Mouse (Mus musculus) myocyte (in vitro differentiated cells): ENCODE measurements around the gene Vax1.

Experiments used
- CEBPB ChIP-seq: IDR thresholded peaks from 2 replicates; pipeline ENCODE4 v1.6.1; 2011; ENCODE audit warnings: mild to moderate bottlenecking, moderate library complexity; ENCODE audit not compliant: poor library complexity, insufficient read depth, severe bottlenecking
- E2F4 ChIP-seq: IDR thresholded peaks from one replicate; pipeline ENCODE4 v1.6.1; 2011; ENCODE audit warnings: mild to moderate bottlenecking, control low read depth, moderate library complexity; ENCODE audit not compliant: insufficient read depth
- MAX ChIP-seq: IDR thresholded peaks from one replicate; pipeline ENCODE4 v1.6.1; 2011; ENCODE audit warnings: low read depth, mild to moderate bottlenecking, control low read depth
- POLR2A ChIP-seq: IDR thresholded peaks from one replicate; pipeline ENCODE4 v1.6.1; 2011; ENCODE audit warnings: low read depth, mild to moderate bottlenecking, control low read depth, moderate library complexity; ENCODE audit not compliant: insufficient read length
- SRF ChIP-seq: IDR thresholded peaks from one replicate; pipeline ENCODE4 v1.6.1; 2011; ENCODE audit warnings: low read depth; ENCODE audit not compliant: control insufficient read depth, insufficient read length
- USF1 ChIP-seq: IDR thresholded peaks from one replicate; pipeline ENCODE4 v1.6.1; 2011; ENCODE audit warnings: low read depth, mild to moderate bottlenecking, control low read depth, moderate library complexity

DNA sequence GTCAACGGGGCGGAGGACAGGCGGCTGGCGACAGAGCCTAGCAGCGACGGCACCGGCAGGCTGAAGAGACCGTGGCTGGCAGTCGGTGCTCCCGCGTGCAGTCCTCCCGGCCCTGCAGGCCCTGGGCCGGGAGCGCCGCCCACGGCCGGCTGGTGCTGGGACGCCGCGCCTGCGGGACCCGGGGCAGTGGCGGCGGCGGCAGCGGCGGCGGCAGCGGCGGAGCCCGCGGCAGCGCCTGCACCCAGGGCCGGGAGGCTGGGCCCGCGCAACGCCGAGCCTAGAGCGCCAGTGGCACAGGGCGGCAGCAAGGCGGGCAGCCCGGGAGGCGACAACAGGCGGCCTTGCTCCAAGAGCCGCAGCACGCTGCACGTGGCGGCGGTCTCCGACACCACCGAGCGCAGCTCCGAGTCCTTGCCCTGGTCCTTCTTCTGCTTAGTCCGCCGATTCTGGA is 3.5 kb downstream of the Vax1 start:
- TF ChIP-seq USF1 (no peak), CEBPB (no peak), POLR2A (no peak), MAX (no peak), SRF (no peak), E2F4 (no peak)
